Mouse (Mus musculus) T-cell, adult 2 months (primary cell): ENCODE data around the gene Lgals3bp.

Experiments used
- DNase-seq: peaks from one replicate; pipeline ENCODE4 v3.0.0; 2022; ENCODE audit warnings: low spot score

Gene Lgals3bp

GRCm38 (mm10) chr11:118423266-118423971 is 21.5 kb upstream of the Lgals3bp start:
- DNase-seq, result peak; percentile 69

- no peak for DNase-seq
Measured at GRCm38 (mm10) chr11:118420261-118420660, 18.4 kb upstream of the Lgals3bp start.

- DNase-seq, result peak; percentile 98
Measured at GRCm38 (mm10) chr11:118418834-118419504, 17.1 kb upstream of the Lgals3bp start, which contains the start of gene Cant1. Gene Cant1 (minus strand): TSS chr11:118419086.

GRCm38 (mm10) chr11:118418442-118418833 is 16.5 kb upstream of the Lgals3bp start:
- no peak for DNase-seq

GRCm38 (mm10) chr11:118417496-118417895 is 15.6 kb upstream of the Lgals3bp start:
- DNase-seq, result no peak

GRCm38 (mm10) chr11:118416046-118416445 is 14.2 kb upstream of the Lgals3bp start:
- DNase-seq, result no peak

- DNase-seq, result no peak
Measured at GRCm38 (mm10) chr11:118415630-118416029, 13.7 kb upstream of the Lgals3bp start.

- no peak for DNase-seq
Measured at GRCm38 (mm10) chr11:118414270-118414669, 12.4 kb upstream of the Lgals3bp start.

GRCm38 (mm10) chr11:118413055-118413454 is 11.2 kb upstream of the Lgals3bp start:
- no peak for DNase-seq

- DNase-seq, result no peak
Measured at GRCm38 (mm10) chr11:118412601-118413000, 10.7 kb upstream of the Lgals3bp start.

GRCm38 (mm10) chr11:118411271-118411670 is 9.4 kb upstream of the Lgals3bp start:
- no peak for DNase-seq

GRCm38 (mm10) chr11:118410479-118410878 is 8.6 kb upstream of the Lgals3bp start:
- DNase-seq, result no peak

- DNase-seq, result no peak
Measured at GRCm38 (mm10) chr11:118410073-118410444, 8.2 kb upstream of the Lgals3bp start.

GRCm38 (mm10) chr11:118409106-118410072 is 7.5 kb upstream of the Lgals3bp start:
- no peak for DNase-seq

- no peak for DNase-seq
Measured at GRCm38 (mm10) chr11:118408051-118408740, 6.3 kb upstream of the Lgals3bp start.

- peak; percentile 49 for DNase-seq
Measured at GRCm38 (mm10) chr11:118407318-118407910, 5.5 kb upstream of the Lgals3bp start.

GRCm38 (mm10) chr11:118406521-118406920 is 4.6 kb upstream of the Lgals3bp start:
- DNase-seq, result no peak

- DNase-seq, result no peak
Measured at GRCm38 (mm10) chr11:118405311-118405710, 3.4 kb upstream of the Lgals3bp start.

- DNase-seq, result no peak
Measured at GRCm38 (mm10) chr11:118403951-118404899, 2.3 kb upstream of the Lgals3bp start.

GRCm38 (mm10) chr11:118403183-118403582 is 1.3 kb upstream of the Lgals3bp start:
- DNase-seq, result no peak
